Mouse (Mus musculus) hindbrain, embryonic 13.5 days (tissue): ENCODE measurements around the gene Tbc1d30. TPM values are rescaled to one million over a fixed set of nuclear protein-coding genes. Genes with fewer than 3 reads are reported as not detected.

Source experiments
- ATAC-seq: fragments of 200-750 bp; cut with Nextera tagmentation; 2 replicates; pipeline ENCODE4 v1.8.0; 2017; ENCODE audit warnings: moderate TSS enrichment; ENCODE audit not compliant: low FRiP score
- H3K27ac ChIP-seq: fragments of 300-500 bp; sonication (generic); 2 replicates; pipeline ENCODE4 v1.5.1; 2015; ENCODE audit warnings: inconsistent platforms, mild to moderate bottlenecking, moderate library complexity
- H3K27me3 ChIP-seq: fragments of 300-500 bp; sonication (generic); 2 replicates; pipeline ENCODE4 v1.6.1; 2015; ENCODE audit warnings: mild to moderate bottlenecking, inconsistent platforms
- H3K36me3 ChIP-seq: fragments of 300-500 bp; sonication (generic); 2 replicates; pipeline ENCODE4 v1.6.1; 2015; ENCODE audit warnings: mild to moderate bottlenecking, inconsistent platforms
- H3K4me1 ChIP-seq: fragments of 300-500 bp; sonication (generic); replicated peaks from 2 replicates; pipeline ENCODE4 v1.6.1; 2015; ENCODE audit warnings: inconsistent platforms
- H3K4me2 ChIP-seq: fragments of 300-500 bp; sonication (generic); 2 replicates; pipeline ENCODE4 v1.6.1; 2015; ENCODE audit warnings: inconsistent platforms, mild to moderate bottlenecking, moderate library complexity
- H3K4me3 ChIP-seq: fragments of 300-500 bp; sonication (generic); 2 replicates; pipeline ENCODE4 v1.5.1; 2015; ENCODE audit warnings: mild to moderate bottlenecking, inconsistent platforms
- H3K9ac ChIP-seq: fragments of 300-500 bp; sonication (generic); 2 replicates; pipeline ENCODE4 v1.6.1; 2015; ENCODE audit warnings: mild to moderate bottlenecking, inconsistent platforms
- H3K9me3 ChIP-seq: fragments of 300-500 bp; sonication (generic); 2 replicates; pipeline ENCODE4 v1.6.1; 2016; ENCODE audit warnings: inconsistent platforms
- WGBS: fragments of 180-500 bp; shearing (Covaris S2); methylation state at CpG from one replicate; pipeline ENCODE4 v1.1.7; 2015; 5-methylcytosine and 5-hydroxymethylcytosine counted together
- polyA plus RNA-seq: library from polyadenylated mRNA; unstranded; fragments of >200 nt; fragmentation: Nextera tagmentation; extraction: Ambion mirVana; gene quantifications from 2 replicates; pipeline ENCODE4 v1.2.1, GENCODE M21; 2015

The Tbc1d30 gene
- polyA plus RNA-seq, 1 experiment from 2014 or later = 12.6 TPM

DNA sequence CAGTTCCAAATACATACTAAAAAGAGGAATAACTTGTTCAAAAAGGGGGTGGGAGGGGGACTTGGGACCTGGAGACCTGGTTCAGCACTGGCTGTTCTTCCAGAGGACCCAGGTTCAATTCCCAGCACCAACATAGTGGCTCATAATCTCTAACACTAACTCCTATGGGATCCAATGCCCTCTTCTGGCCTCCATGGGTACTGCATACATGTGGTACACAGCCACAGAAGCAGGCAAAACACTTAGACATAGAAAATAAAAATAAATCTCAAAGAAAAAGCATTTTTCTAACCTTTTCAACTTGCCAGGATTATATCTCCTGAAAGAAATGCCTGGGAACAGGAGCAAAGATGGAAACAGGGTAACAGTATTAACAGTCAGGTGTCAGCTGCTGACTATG lies 24.9 kb downstream of the Tbc1d30 start:
- Histone ChIP-seq H3K4me1 (0 out of 2 replicates have a peak, but pooled peaks cover 4% of the 10 kb centered on the region), H3K9me3 (peaks cover 5% of the 10 kb centered on the region), H3K4me3 (no peak overlapping the region), H3K27me3 (no peaks in the 10 kb centered on the region), H3K9ac (no peak overlapping the region), H3K36me3 (no peaks in the 10 kb centered on the region), H3K4me2 (no peak overlapping the region), H3K27ac (no peak overlapping the region)
- ATAC-seq = no peak

DNA sequence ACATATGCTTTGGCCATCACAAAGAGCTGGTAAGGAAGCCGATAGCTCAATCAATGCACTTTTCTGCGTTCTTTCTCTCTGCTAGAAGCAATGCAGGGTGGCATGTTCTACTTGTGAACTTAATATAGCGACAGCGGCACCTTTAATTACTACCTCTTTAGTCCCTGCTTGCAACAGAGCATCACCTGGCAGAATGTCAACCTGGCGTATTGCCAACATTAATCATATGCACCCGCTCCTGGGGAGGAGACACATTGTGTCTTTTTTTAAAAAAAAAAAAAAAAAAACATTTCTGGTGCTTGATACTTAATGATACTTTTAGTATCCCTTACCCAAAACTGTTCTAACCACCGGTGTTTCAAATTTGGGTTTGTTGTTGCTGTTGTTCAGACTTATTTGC lies 27.6 kb downstream of the Tbc1d30 start:
- Histone ChIP-seq H3K4me1 (0 out of 2 replicates have a peak, but pooled peaks cover 4% of the 10 kb centered on the region), H3K36me3 (no peaks in the 10 kb centered on the region), H3K9ac (no peak overlapping the region), H3K4me3 (no peak overlapping the region), H3K27ac (no peak overlapping the region; the same call in 1 of the 2 replicates), H3K4me2 (no peak overlapping the region), H3K9me3 (peaks cover 5% of the 10 kb centered on the region), H3K27me3 (no peaks in the 10 kb centered on the region)
- no peak for ATAC-seq
- 79% methylated on average over 7 of the region's 7 CpGs for WGBS

DNA sequence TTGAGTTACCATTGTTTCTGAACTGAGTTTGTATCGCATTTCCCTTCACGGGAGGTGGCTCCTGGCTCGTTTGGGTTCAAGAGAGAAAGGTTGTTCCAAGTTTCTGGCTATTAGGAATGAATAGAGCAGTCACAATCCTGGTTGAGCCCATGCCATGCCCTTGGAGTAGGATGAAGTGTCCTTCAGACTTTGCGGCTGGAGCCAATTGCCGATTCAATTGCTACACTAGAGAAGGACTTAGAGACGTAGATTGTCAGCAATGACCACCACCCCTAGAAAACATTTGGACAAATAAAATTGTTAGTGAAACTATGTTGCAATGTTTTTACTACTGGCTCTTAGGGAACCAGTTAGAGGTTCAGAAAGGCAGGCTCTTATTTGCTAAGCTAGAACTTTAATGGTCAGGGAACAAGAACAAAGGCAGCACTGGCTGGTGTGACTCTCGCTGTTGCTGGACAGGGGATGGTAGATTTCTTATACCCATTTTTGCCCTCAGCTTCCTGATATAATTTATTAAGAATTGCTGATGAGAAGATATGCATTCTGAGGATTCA lies 32.6 kb downstream of the Tbc1d30 start:
- Histone ChIP-seq H3K36me3 (no peaks in the 10 kb centered on the region), H3K27me3 (no peaks in the 10 kb centered on the region), H3K4me1 (peaks cover 21% of the 10 kb centered on the region), H3K4me2 (no peak overlapping the region), H3K4me3 (no peak overlapping the region), H3K27ac (no peak overlapping the region), H3K9ac (no peak overlapping the region), H3K9me3 (no peaks in the 10 kb centered on the region)
- 79% methylated on average over 7 of the region's 7 CpGs for WGBS
- ATAC-seq = no peak

DNA sequence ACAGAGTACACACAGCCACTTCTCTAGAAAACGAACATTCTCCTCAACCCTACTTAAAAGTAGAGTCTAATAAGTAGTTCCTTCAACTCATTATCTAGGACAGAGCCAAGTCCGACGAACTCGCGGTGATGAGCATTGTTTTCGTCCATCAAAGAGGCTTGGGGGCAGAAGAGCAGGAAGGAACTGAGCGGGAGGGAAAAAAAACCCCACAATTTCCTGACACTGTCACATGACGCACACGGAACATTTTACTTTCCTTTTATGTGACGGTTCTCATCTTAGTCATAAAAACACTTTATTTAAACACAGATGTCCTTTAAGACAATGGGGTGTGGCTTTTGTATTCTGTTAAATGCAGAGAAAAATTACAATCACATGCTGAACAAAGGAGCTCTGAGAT lies 34.7 kb downstream of the Tbc1d30 start:
- no peak overlapping the region for H3K27ac ChIP-seq
- peaks cover 13% of the 10 kb centered on the region; the same call in 1 of the 2 replicates for H3K27me3 ChIP-seq
- 80% methylated on average over 10 of the region's 10 CpGs for WGBS
- no peak for ATAC-seq
- H3K4me3 ChIP-seq = no peak overlapping the region
- H3K9ac ChIP-seq = no peak overlapping the region
- H3K9me3 ChIP-seq = no peaks in the 10 kb centered on the region
- peaks cover 22% of the 10 kb centered on the region for H3K4me1 ChIP-seq
- H3K4me2 ChIP-seq = no peak overlapping the region
- no peaks in the 10 kb centered on the region for H3K36me3 ChIP-seq

DNA sequence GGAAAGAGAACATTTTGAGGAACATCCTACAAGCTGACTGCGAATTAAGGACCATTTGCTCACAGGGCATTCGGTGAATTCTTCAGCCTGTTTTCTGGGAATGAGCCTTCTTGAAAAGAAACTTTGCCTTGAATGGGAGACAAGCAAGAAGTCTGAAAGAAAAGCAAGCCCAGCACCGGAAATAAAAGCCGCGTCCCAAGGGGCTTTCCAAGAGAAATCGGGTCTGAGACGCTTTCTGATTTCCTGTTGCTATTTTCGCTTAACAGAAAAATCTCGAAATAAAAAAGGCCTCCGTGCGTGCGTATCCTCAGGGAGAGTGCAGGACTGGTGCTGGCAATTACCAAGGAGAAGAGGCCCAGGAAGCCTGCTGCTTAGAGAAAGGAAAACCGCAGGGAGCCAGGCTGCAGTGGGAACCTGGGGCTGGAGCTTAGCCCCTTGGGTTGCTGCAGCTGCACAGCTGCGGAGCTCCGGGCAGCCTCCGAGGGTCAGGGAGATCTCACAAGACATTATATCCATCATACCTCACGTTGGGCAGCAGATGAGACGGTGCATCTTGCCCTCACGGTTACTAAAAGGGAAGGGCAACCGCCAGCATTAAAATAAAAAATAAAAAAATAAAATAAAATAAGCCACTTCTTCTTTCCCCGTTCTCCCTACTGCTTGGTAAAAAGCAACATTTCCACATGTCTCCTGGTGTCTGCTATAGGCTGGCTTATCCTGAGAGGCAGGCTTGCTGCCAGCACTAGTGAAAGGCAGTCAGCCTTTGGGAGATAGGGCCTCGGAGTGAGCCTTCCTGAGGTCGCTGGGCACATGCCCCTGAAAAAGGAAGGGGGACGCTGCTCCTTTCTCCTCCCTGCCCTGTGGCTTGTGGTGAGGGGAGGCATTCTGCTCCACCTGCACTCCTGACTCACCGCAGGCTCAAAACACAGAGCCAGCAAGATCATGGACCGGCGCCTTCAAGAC lies 35.5 kb downstream of the Tbc1d30 start:
- Histone ChIP-seq H3K9me3 (no peaks in the 10 kb centered on the region), H3K4me1 (peaks cover 22% of the 10 kb centered on the region), H3K27me3 (peaks cover 13% of the 10 kb centered on the region; the same call in 1 of the 2 replicates), H3K4me2 (peak overlapping the region; percentile 43), H3K36me3 (no peaks in the 10 kb centered on the region), H3K4me3 (0 out of 2 replicates have a peak overlapping the region, but pooled peaks have one; percentile 7), H3K27ac (peak overlapping the region; percentile 31), H3K9ac (peak overlapping the region; percentile 55)
- 22% methylated on average over 27 of the region's 27 CpGs for WGBS
- ATAC-seq = no peak

DNA sequence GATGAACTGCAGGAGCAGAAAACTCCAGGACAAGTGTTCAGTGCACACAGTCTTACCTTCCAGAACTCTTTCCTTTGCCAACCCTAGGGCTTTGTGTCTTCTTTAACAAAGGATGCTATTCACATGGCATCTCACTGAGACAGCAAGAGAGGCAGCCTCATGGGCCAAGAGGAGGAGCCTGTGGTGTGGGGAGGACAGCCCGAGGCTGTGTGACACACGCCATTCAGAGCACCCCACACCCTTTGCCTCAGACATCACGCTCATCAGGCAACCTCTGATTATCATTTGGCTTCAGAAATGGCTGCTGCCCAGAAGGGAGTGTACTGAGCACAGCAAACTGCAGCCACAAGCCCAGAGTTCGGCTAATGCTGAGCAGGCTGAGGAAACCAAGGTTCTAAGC lies 36.9 kb downstream of the Tbc1d30 start:
- Histone ChIP-seq H3K4me1 (peaks cover 30% of the 10 kb centered on the region), H3K27me3 (peaks cover 13% of the 10 kb centered on the region; the same call in 1 of the 2 replicates), H3K9me3 (no peaks in the 10 kb centered on the region), H3K4me2 (no peak overlapping the region), H3K4me3 (no peak overlapping the region), H3K9ac (peak overlapping the region; percentile 35; the same call in 1 of the 2 replicates), H3K36me3 (no peaks in the 10 kb centered on the region), H3K27ac (no peak overlapping the region; the same call in 1 of the 2 replicates)
- 32% methylated on average over 4 of the region's 4 CpGs for WGBS
- no peak for ATAC-seq

DNA sequence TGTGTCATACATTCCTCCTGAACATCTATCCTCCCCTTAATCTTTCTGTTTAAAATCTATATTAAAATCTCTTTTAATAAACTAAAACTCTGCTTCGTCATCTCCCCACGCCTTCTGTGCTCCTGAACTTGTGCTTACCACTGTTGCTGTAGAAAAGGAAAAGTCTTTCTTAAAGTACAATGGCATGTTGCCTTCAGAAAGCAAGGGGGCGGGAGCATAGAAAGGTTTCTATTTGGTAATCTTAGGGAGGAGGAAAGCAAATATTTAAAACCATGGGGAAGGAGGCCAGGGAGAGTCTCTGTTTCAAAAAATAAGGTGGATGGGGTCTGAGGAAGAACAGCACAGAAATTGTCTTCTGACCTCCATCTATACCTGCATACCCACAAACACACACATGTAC lies 38.0 kb downstream of the Tbc1d30 start:
- WGBS = 96% methylated on average over 3 of the region's 3 CpGs
- Histone ChIP-seq H3K4me2 (no peak overlapping the region), H3K27ac (no peak overlapping the region), H3K9me3 (no peaks in the 10 kb centered on the region), H3K9ac (no peak overlapping the region), H3K36me3 (no peaks in the 10 kb centered on the region), H3K4me1 (peaks cover 42% of the 10 kb centered on the region), H3K4me3 (no peak overlapping the region), H3K27me3 (peaks cover 13% of the 10 kb centered on the region; the same call in 1 of the 2 replicates)
- ATAC-seq = no peak

DNA sequence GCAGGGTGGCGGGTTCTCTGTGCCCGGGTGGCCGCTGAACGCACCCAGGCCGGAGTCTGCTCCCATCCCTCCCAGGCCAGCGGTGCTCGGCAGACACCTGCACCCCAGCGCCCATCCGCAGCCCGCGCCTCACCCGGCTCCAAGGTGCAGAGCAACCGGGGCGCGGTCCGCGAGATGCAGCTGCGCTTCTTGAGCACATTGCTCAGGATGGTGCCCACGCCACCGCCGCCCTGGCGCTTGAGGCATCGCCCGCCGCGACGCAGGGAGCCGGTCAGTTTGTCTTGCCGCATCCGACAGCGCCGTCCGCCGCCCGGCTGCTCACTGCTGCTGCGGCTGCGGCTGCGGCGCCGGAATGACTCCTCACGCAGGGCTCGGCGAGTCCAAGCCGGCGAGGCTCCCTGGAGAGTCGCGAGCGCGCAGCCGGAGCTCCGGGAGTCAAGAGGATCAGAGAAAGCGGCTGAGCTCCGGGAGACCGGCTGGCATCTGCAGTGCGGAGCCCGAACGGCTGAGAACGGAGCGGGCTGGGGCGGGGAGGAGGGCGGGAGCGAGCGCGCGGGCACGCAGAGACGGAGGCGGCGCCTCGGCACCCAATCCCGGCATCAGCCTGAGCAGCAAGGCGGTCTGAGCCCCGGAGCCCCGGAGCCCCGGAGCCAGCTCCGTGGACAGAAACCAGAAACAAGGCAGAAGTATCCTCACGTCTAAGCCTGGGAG lies 40.4 kb downstream of the Tbc1d30 start:
- H3K9me3 ChIP-seq = no peaks in the 10 kb centered on the region
- H3K4me3 ChIP-seq = peak overlapping the region; percentile 85
- peak; percentile 92 for ATAC-seq
- H3K27me3 ChIP-seq = peaks cover 13% of the 10 kb centered on the region; the same call in 1 of the 2 replicates
- peak overlapping the region; percentile 99 for H3K9ac ChIP-seq
- peak overlapping the region; percentile 94 for H3K27ac ChIP-seq
- peaks cover 52% of the 10 kb centered on the region for H3K4me1 ChIP-seq
- 0 out of 2 replicates have a peak, but pooled peaks cover 3% of the 10 kb centered on the region for H3K36me3 ChIP-seq
- WGBS = under 1% methylated on average over 75 of the region's 77 CpGs
- H3K4me2 ChIP-seq = peak overlapping the region; percentile 80

DNA sequence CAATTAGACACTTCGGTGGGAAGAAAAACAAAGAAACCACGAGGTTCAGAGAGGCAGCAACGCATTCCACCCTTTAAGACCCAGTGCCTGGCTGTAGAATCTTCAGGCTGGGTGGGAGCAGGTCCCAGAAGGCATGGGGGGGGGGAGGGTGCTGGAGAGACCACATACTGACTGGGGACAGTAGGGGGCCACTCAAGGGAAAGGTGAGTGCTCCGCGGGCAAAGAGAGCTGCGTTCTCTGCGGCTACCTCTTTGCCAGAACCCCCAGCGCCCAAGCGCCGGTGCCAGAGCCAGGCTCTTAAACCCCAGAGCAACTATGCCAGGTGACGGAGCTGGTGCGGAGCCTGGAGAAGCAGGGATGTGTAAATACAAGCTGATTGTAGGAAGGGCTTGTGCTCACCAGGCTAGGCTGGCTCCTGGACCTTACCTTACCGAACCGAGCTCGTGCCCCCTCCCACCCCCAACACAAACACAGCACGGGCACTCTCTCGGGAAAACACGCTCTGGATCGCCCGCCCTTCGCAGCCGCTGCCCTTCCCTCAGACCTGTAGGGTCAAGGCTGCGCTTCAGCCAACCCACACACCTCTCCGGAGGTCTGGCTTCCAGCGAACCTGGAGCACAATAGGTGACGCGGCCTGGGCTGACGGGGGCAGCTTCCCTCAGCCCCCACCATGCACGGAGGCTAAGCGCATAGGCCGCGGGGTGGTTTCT lies 41.1 kb downstream of the Tbc1d30 start:
- under 1% methylated on average over 32 of the region's 32 CpGs for WGBS
- H3K4me1 ChIP-seq = peaks cover 47% of the 10 kb centered on the region
- peaks cover 13% of the 10 kb centered on the region; the same call in 1 of the 2 replicates for H3K27me3 ChIP-seq
- peak overlapping the region; percentile 94 for H3K27ac ChIP-seq
- H3K36me3 ChIP-seq = 0 out of 2 replicates have a peak, but pooled peaks cover 6% of the 10 kb centered on the region
- no peaks in the 10 kb centered on the region for H3K9me3 ChIP-seq
- peak overlapping the region; percentile 99 for H3K9ac ChIP-seq
- ATAC-seq = peak; percentile 65
- peak overlapping the region; percentile 80 for H3K4me2 ChIP-seq
- H3K4me3 ChIP-seq = peak overlapping the region; percentile 85

DNA sequence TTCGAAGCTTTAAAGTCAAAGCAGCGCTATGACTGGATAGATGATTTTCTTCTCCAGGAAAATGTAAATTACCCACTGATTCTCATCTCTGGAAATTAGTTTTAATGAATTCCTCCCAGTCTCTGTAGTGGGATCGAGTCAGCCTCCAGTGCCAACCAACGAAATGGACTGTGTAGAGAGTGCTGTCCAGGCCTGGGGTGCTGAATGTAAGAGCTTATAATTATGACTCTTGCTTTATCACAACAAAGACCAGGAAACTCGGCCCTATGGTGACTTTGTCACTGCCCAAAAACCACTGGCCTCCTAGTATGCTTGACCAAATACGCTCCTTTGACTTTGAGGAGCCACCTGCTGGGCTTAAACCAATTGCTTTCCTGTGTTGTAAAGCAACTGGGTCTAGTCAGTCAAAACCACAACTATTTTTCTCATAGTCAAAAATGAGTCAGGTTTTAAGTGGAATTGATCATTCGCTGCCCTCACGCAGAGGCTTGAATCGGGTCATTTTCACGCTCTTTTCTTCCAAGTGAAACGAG lies 41.9 kb downstream of the Tbc1d30 start:
- H3K9me3 ChIP-seq = no peaks in the 10 kb centered on the region
- 16% methylated on average over 11 of the region's 11 CpGs for WGBS
- H3K9ac ChIP-seq = peak overlapping the region; percentile 99
- peaks cover 44% of the 10 kb centered on the region for H3K4me1 ChIP-seq
- peaks cover 8% of the 10 kb centered on the region for H3K36me3 ChIP-seq
- H3K27ac ChIP-seq = peak overlapping the region; percentile 94
- ATAC-seq = no peak
- peak overlapping the region; percentile 85 for H3K4me3 ChIP-seq
- peak overlapping the region; percentile 80 for H3K4me2 ChIP-seq
- peaks cover 13% of the 10 kb centered on the region; the same call in 1 of the 2 replicates for H3K27me3 ChIP-seq

DNA sequence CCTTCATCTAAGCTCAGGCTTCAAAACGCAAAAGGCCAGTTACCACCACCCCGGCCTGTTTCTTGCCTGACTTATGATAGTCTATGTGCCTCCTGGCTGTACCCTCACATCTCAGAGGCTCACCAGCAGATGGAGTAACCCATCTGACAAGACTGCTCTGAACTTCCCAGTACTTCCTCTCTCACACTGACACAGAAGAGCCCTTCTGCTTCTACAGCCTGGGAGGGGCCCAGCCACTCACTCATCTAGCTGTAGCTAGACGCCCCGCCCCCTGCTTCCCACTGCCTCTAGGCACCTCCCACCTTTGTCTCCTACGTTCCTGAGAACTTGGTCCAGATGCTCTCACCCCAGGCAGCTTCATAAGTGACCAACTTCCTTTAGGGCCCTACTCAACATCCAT lies 45.6 kb downstream of the Tbc1d30 start:
- ATAC-seq = no peak

More for the DNA sequence above, 45.6 kb downstream of the Tbc1d30 start:
- no peak overlapping the region for H3K9ac ChIP-seq
- peaks cover 36% of the 10 kb centered on the region for H3K4me1 ChIP-seq
- 33% methylated on average over 5 of the region's 5 CpGs for WGBS
- H3K4me3 ChIP-seq = no peak overlapping the region
- H3K4me2 ChIP-seq = no peak overlapping the region
- H3K27ac ChIP-seq = no peak overlapping the region
- H3K9me3 ChIP-seq = no peaks in the 10 kb centered on the region
- H3K36me3 ChIP-seq = peaks cover 34% of the 10 kb centered on the region
- H3K27me3 ChIP-seq = no peaks in the 10 kb centered on the region
